Mouse (Mus musculus): ENCODE results near the gene 2310039H08Rik. TPM values are rescaled to one million over a fixed set of nuclear protein-coding genes. Genes with fewer than 3 reads are reported as not detected.

2310039H08Rik gene
- 26.7 TPM for polyA plus RNA-seq (2017; shearing (Covaris generic))

DNA sequence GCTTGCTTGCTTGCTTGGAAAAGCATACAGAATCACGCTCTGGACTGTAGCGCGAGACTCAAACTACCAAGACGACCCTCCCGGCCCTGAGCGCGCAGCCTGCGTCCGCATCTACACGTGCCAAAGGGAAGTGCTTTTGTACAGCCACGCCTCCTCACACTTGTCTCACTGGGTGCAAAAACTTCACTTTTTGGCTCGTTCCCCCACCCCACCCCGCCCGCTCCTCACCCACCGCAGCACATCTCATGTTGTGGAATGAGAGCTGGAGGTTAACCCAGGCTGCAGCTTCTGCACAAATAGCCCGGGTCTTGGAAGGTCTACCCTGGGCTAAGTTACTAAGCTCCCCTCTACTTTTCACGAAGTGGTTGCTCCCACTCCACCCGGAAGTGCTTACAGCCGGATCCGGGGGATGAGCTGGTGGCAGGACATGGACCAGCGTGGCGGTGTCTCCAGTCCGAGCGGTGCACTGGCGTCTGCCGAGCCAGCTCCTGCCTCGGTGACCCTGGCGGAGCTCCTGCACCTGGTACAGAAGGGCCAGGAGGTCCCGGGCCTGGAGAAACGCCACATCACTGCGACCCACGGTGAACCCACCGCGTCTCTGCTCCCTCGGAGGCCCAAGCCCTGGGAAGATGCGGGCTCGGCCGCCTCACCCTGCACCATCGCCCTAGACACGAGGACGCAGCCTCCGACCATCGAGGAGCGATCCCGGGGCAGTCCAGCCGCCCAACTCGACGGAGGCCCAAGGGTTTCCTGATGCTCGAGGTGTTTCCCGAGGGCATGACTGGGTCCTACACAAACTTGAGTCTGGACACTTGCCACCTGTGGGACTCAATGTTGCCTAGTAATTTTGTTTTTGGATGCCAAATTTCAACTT, at the start of gene 2310039H08Rik:
Gene 2310039H08Rik, plus strand, starts transcription at position 232 of the 874 bp plus-strand sequence.

DNA sequence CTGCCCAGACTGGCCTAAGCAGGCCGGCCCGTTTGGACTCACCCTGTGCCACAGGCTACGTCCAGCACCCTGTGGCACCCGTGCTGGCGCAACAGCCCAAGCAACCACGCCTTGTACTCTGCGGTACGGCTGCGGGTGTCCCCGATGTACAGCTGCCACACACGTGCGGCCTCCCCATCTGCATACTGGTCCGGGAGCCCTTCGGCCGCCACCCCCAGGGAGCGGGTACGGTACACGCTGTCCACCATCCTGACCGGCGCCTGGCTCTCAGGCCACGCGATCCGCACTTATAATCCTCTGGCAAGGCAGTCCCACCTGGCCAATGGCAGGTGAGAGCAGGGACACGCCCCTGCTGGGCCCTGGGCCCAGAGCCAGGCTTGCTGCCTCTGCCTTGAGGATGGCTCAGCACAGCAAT, 43.5 kb upstream of the 2310039H08Rik start, which contains the start of gene Gnmt:
Gene Gnmt, minus strand, starts transcription at position 265 of the 415 bp plus-strand sequence.

GRCm38 (mm10) chr17:46751794-46752556, 20.5 kb upstream of the 2310039H08Rik start, which contains the start of gene Cnpy3:
TSS of gene Cnpy3 (minus strand) at chr17:46752214.

GRCm38 (mm10) chr17:46763544-46763943, 8.9 kb upstream of the 2310039H08Rik start, which contains the start of gene Ptcra:
TSS of gene Ptcra (minus strand) at chr17:46763712.

DNA sequence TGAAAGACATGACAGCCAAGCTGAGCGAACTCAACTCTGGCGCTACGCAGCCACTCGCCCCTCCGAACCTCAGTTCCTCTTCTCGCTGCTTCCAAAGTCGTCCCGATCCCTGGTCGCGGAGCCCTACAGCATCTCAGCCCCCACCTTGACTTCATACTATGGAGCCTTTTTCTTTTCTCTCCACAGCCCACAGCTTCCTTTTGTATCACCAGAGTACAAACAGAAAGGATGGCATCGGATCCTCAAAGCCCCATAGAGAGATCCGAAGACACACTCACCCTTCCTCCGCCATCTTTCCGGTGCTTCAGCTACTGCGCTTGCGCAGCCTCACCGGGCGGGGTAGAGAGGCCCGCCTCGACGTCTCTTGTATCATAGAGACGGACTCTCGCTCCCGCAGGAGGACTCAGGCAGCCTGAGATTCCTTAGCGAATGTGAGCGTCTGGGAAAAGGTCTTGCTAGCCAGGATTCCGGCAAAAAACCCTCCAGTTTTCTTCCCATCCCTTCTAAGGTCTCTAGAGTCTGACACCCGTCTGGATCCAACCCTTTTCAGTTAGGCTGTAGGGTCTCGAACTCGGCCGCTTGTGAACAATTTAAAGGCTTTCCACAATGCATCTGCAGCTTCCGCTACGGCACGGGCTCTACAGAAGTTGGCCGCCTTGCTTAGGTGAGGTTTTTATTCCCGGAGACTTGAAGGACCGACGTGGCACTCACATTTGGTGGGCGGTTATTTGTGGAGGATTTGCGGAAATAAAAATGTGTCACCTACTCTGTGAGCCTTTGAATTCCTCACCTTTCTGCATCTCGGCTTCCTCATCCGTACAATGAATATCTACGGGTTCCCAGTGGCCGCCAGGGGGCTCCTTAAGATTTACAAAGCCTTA, 10.1 kb downstream of the 2310039H08Rik start, which contains the start of gene Rpl7l1:
Gene Rpl7l1, minus strand, starts transcription at position 332 of the 881 bp plus-strand sequence.

Other genes starting within 250 kb of the 2310039H08Rik start
- gene Cul9, start 226.2 kb upstream of the 2310039H08Rik start, polyA plus RNA-seq (2017; shearing (Covaris generic)) = 13.2 TPM
- 3.4 TPM for gene Srf, start 216.5 kb upstream of the 2310039H08Rik start, polyA plus RNA-seq (2017; shearing (Covaris generic))
- gene Ptk7, start 143.1 kb upstream of the 2310039H08Rik start, polyA plus RNA-seq (2017; shearing (Covaris generic)) = not detected
- gene Klc4, start 126.6 kb upstream of the 2310039H08Rik start, polyA plus RNA-seq (2017; shearing (Covaris generic)) = 25.8 TPM
- 70.8 TPM for gene Mrpl2, start 126.4 kb upstream of the 2310039H08Rik start, polyA plus RNA-seq (2017; shearing (Covaris generic))
- 13.5 TPM for gene Cul7, start 122.3 kb upstream of the 2310039H08Rik start, polyA plus RNA-seq (2017; shearing (Covaris generic))
- gene Rrp36, start 98.3 kb upstream of the 2310039H08Rik start, polyA plus RNA-seq (2017; shearing (Covaris generic)) = 68.2 TPM
- 170 TPM for gene Mea1, start 93.8 kb upstream of the 2310039H08Rik start, polyA plus RNA-seq (2017; shearing (Covaris generic))
- gene Klhdc3, start 91.7 kb upstream of the 2310039H08Rik start, polyA plus RNA-seq (2017; shearing (Covaris generic)) = 84.9 TPM
- gene Ppp2r5d, start 67.5 kb upstream of the 2310039H08Rik start, polyA plus RNA-seq (2017; shearing (Covaris generic)) = 66.6 TPM
- gene Pex6, start 61.2 kb upstream of the 2310039H08Rik start, polyA plus RNA-seq (2017; shearing (Covaris generic)) = 3.0 TPM
- 0.67 TPM for gene Gnmt, start 43.5 kb upstream of the 2310039H08Rik start, polyA plus RNA-seq (2017; shearing (Covaris generic))
- 63.8 TPM for gene Cnpy3, start 20.4 kb upstream of the 2310039H08Rik start, polyA plus RNA-seq (2017; shearing (Covaris generic))
- gene Ptcra, start 8.9 kb upstream of the 2310039H08Rik start, polyA plus RNA-seq (2017; shearing (Covaris generic)) = not detected
- 169 TPM for gene Rpl7l1, start 10.0 kb downstream of the 2310039H08Rik start, polyA plus RNA-seq (2017; shearing (Covaris generic))
- 23.2 TPM for gene Bicral, start 85.8 kb downstream of the 2310039H08Rik start, polyA plus RNA-seq (2017; shearing (Covaris generic))
- 23.2 TPM for gene Tbcc, start 118.0 kb downstream of the 2310039H08Rik start, polyA plus RNA-seq (2017; shearing (Covaris generic))
- not detected for gene Prph2, start 137.8 kb downstream of the 2310039H08Rik start, polyA plus RNA-seq (2017; shearing (Covaris generic))
- gene Ubr2, start 237.9 kb downstream of the 2310039H08Rik start, polyA plus RNA-seq (2017; shearing (Covaris generic)) = 24.5 TPM